Mouse (Mus musculus) heart, embryonic 14.5 days (tissue): ENCODE results near the gene Hoxb5. TPM values are rescaled to one million over a fixed set of nuclear protein-coding genes. Genes with fewer than 3 reads are reported as not detected.
A peak's percentile ranks its signal among the peaks of the same experiment; 100 is the strongest.

ENCODE experiments used
- ATAC-seq: fragments of 200-750 bp; cut with Nextera tagmentation; 2 replicates; pipeline ENCODE4 v1.8.0; 2017; ENCODE audit warnings: low read depth, moderate TSS enrichment; ENCODE audit not compliant: insufficient number of reproducible peaks, insufficient read depth, low FRiP score
- H3K27ac ChIP-seq, 2 experiments: fragments of 200-500 bp in 1 of 2; fragments of 300-500 bp in 1 of 2; sonication (generic) in 1 of 2; replicated peaks in 1 of 2; 2 replicates each; pipeline ENCODE4 v1.5.1; 2012 to 2014; ENCODE audit warnings: low read depth in 2 of 2, low read length in 2 of 2, control low read depth in 1 of 2, mild to moderate bottlenecking in 1 of 2, mixed read lengths in 1 of 2; ENCODE audit not compliant: control insufficient read depth in 1 of 2, insufficient read depth in 1 of 2
- H3K27me3 ChIP-seq: fragments of 300-500 bp; sonication (generic); 2 replicates; pipeline ENCODE4 v1.6.1; 2014; ENCODE audit warnings: mild to moderate bottlenecking, low read length, control low read depth; ENCODE audit not compliant: control insufficient read depth, insufficient read depth
- H3K36me3 ChIP-seq: fragments of 300-500 bp; sonication (generic); 2 replicates; pipeline ENCODE4 v1.6.1; 2014; ENCODE audit warnings: mild to moderate bottlenecking, control low read depth, low read length, mixed read lengths; ENCODE audit not compliant: control insufficient read depth, insufficient read depth
- H3K4me1 ChIP-seq, 2 experiments: fragments of 200-500 bp in 1 of 2; fragments of 300-500 bp in 1 of 2; sonication (generic) in 1 of 2; 2 replicates each; pipeline ENCODE4 v1.6.1; 2012 to 2014; ENCODE audit warnings: low read length in 2 of 2, control low read depth in 1 of 2, mixed read lengths in 1 of 2; ENCODE audit not compliant: control insufficient read depth in 2 of 2, insufficient read depth in 2 of 2
- H3K4me2 ChIP-seq: fragments of 300-500 bp; sonication (generic); 2 replicates; pipeline ENCODE4 v1.6.1; 2014; ENCODE audit warnings: mild to moderate bottlenecking, low read length
- H3K4me3 ChIP-seq, 2 experiments: fragments of 200-500 bp in 1 of 2; fragments of 300-500 bp in 1 of 2; sonication (generic) in 1 of 2; 2 replicates each; pipeline ENCODE4 v1.5.1; 2012 to 2014; ENCODE audit warnings: low read length in 2 of 2, mild to moderate bottlenecking in 2 of 2, control low read depth in 1 of 2, low read depth in 1 of 2, moderate library complexity in 1 of 2; ENCODE audit not compliant: control insufficient read depth in 1 of 2, insufficient read depth in 1 of 2
- H3K9ac ChIP-seq: fragments of 300-500 bp; sonication (generic); 2 replicates; pipeline ENCODE4 v1.6.1; 2014; ENCODE audit warnings: mild to moderate bottlenecking, low read length
- H3K9me3 ChIP-seq: fragments of 300-500 bp; sonication (generic); 2 replicates; pipeline ENCODE4 v1.6.1; 2016; ENCODE audit warnings: low read length, control low read depth; ENCODE audit not compliant: control insufficient read depth
- WGBS: fragments of 180-500 bp; shearing (Covaris S2); extraction: QIAGEN DNeasy Blood & Tissue Kit; methylation state at CpG from one replicate; pipeline ENCODE4 v1.1.7; 2014; 5-methylcytosine and 5-hydroxymethylcytosine counted together
- polyA plus RNA-seq: library from polyadenylated mRNA; unstranded; fragments of >200 nt; fragmentation: Nextera tagmentation; extraction: Ambion mirVana; gene quantifications from 2 replicates; pipeline ENCODE4 v1.2.1, GENCODE M21; 2014

Hoxb5 gene
- polyA plus RNA-seq, 1 experiment from 2014 or later = 0.27 TPM

GRCm38 (mm10) chr11:96287411-96287810 is 15.7 kb upstream of the Hoxb5 start:
- no peak overlapping the region for H3K4me2 ChIP-seq
- no peaks in the 10 kb centered on the region for H3K36me3 ChIP-seq
- no peaks in the 10 kb centered on the region for H3K9me3 ChIP-seq
- no peak for ATAC-seq
- H3K4me3 ChIP-seq = peak overlapping the region in 1 of 2 experiments; percentile 24; a peak in 1 of 4 replicates
- H3K4me1 ChIP-seq = peaks cover 0 to 15% of the 10 kb centered on the region in 2 experiments; a peak in 3 of 4 replicates
- H3K27me3 ChIP-seq = peaks cover 99% of the 10 kb centered on the region
- H3K27ac ChIP-seq = no peak overlapping the region
- H3K9ac ChIP-seq = no peak overlapping the region
- 1% methylated on average over 9 of the region's 9 CpGs for WGBS

GRCm38 (mm10) chr11:96288455-96289221 is 14.5 kb upstream of the Hoxb5 start:
- WGBS = 12% methylated on average over 1 of the region's 1 CpGs
- no peaks in the 10 kb centered on the region for H3K9me3 ChIP-seq
- no peak overlapping the region for H3K9ac ChIP-seq
- H3K27me3 ChIP-seq = peaks cover 99% of the 10 kb centered on the region
- no peak overlapping the region for H3K4me3 ChIP-seq
- no peak for ATAC-seq
- no peak overlapping the region for H3K4me2 ChIP-seq
- H3K36me3 ChIP-seq = no peaks in the 10 kb centered on the region
- no peak overlapping the region for H3K27ac ChIP-seq
- peaks cover 0 to 15% of the 10 kb centered on the region in 2 experiments; a peak in 3 of 4 replicates for H3K4me1 ChIP-seq

GRCm38 (mm10) chr11:96289293-96289692 is 13.8 kb upstream of the Hoxb5 start:
- no peak for ATAC-seq
- Histone ChIP-seq H3K9me3 (no peaks in the 10 kb centered on the region), H3K9ac (no peak overlapping the region), H3K27ac (no peak overlapping the region), H3K36me3 (no peaks in the 10 kb centered on the region), H3K4me2 (no peak overlapping the region), H3K27me3 (peaks cover 99% of the 10 kb centered on the region), H3K4me3 (no peak overlapping the region), H3K4me1 (peaks cover 0 to 8% of the 10 kb centered on the region in 2 experiments; a peak in 2 of 4 replicates)
- 1% methylated on average over 21 of the region's 21 CpGs for WGBS

- ATAC-seq = no peak
- Histone ChIP-seq H3K9me3 (no peaks in the 10 kb centered on the region), H3K4me1 (peaks cover 0 to 5% of the 10 kb centered on the region in 2 experiments; a peak in 1 of 4 replicates), H3K36me3 (no peaks in the 10 kb centered on the region), H3K9ac (no peak overlapping the region), H3K27me3 (peaks cover 99% of the 10 kb centered on the region), H3K4me2 (no peak overlapping the region), H3K4me3 (no peak overlapping the region), H3K27ac (no peak overlapping the region)
- WGBS = 6% methylated on average over 6 of the region's 6 CpGs
Measured at GRCm38 (mm10) chr11:96289837-96290236, 13.3 kb upstream of the Hoxb5 start.

- no peaks in the 10 kb centered on the region for H3K36me3 ChIP-seq
- H3K4me1 ChIP-seq = peaks cover 0 to 5% of the 10 kb centered on the region in 2 experiments; a peak in 1 of 4 replicates
- 6% methylated on average over 17 of the region's 17 CpGs for WGBS
- ATAC-seq = no peak
- H3K9ac ChIP-seq = no peak overlapping the region
- H3K27me3 ChIP-seq = peaks cover 100% of the 10 kb centered on the region
- no peak overlapping the region for H3K27ac ChIP-seq
- H3K9me3 ChIP-seq = no peaks in the 10 kb centered on the region
- no peak overlapping the region for H3K4me2 ChIP-seq
- H3K4me3 ChIP-seq = no peak overlapping the region
Measured at GRCm38 (mm10) chr11:96290705-96291355, 12.3 kb upstream of the Hoxb5 start.

- Histone ChIP-seq H3K9ac (no peak within 1 kb of the TSS), H3K4me1 (peaks cover 0 to under 1% of the 10 kb centered on the region in 2 experiments; a peak in 1 of 4 replicates), H3K27ac (no peak within 1 kb of the TSS), H3K4me3 (no peak within 1 kb of the TSS), H3K27me3 (peaks cover 100% of the 10 kb centered on the region), H3K36me3 (no peaks in the 10 kb centered on the region), H3K4me2 (no peak within 1 kb of the TSS), H3K9me3 (no peaks in the 10 kb centered on the region)
- ATAC-seq = no peak
- WGBS = 2% methylated on average over 22 of the region's 22 CpGs
Measured at GRCm38 (mm10) chr11:96291681-96292564, 11.2 kb upstream of the Hoxb5 start, which contains the start of gene Hoxb6. TSS of gene Hoxb6 (plus strand) at chr11:96292476.

GRCm38 (mm10) chr11:96292565-96293301 is 10.4 kb upstream of the Hoxb5 start:
- 1% methylated on average over 12 of the region's 12 CpGs for WGBS
- Histone ChIP-seq H3K36me3 (no peaks in the 10 kb centered on the region), H3K4me1 (no peaks in the 10 kb centered on the region), H3K27me3 (peaks cover 100% of the 10 kb centered on the region), H3K4me2 (no peak overlapping the region), H3K27ac (no peak overlapping the region), H3K4me3 (no peak overlapping the region), H3K9me3 (no peaks in the 10 kb centered on the region), H3K9ac (no peak overlapping the region)
- ATAC-seq = no peak
